Mouse (Mus musculus): Measurements from ENCODE around the gene Glis1.

Glis1 gene

DNA sequence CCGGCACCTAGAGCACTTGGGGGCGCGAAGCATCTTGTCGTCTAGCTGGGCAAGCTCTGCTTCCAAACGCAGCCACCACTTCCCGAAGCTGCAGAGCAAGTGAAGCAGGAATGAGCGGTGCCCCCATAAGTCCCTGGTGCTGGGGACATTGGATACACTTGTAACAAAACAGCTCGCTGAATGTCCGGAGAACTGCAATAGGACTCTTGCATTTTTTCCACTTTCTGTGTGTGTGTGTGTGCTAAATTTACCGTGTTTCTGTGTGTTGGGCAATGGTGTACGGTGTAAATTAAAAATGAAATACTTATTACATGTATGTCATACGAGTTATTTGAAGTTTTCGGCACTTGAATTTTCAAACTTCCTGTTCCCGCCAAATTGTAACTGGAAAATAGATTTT, 249.7 kb downstream of the Glis1 start, which contains the start of gene Dmrtb1:
Dmrtb1 (minus strand) TSS at position 101 of the 400 bp plus-strand sequence.
- DNase-seq (ENCODE audit: low read depth, low spot score), result no peak

Data from R1 (cell line).